Mouse (Mus musculus): ENCODE results near the gene Spesp1. TPM values are rescaled to one million over a fixed set of nuclear protein-coding genes. Genes with fewer than 3 reads are reported as not detected.

Spesp1 gene
- total RNA-seq (2015) = not detected in 2 replicates
- total RNA-seq (2017) = not detected in 2 replicates

DNA sequence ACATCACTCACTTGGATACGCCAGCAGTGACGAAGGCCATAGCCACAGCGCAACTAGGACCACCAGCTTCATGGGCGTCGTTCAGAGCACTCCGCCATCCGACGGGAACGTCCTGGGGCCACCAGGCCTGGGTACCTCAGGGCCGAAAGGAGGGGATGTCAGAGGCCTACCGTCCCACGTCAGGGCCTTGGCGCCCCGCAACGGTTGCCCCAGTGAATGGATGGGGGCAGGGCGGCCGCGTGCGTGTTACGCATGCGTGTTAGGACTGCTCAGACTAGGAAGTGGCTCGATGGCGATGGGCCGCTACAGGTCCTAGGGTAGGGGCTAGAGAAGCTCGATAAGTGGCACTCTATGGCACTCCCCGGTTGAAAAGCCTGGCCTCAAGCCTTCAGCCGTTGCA is at the start of gene Spesp1:
Spesp1 (minus strand) TSS at position 218 of the 400 bp plus-strand sequence.
- ATAC-seq (ENCODE audit: poor library complexity, severe bottlenecking) = no peak

- ATAC-seq (ENCODE audit: poor library complexity, severe bottlenecking) = no peak
Observed at GRCm38 (mm10) chr9:62325965-62326364, 44.0 kb upstream of the Spesp1 start.

DNA sequence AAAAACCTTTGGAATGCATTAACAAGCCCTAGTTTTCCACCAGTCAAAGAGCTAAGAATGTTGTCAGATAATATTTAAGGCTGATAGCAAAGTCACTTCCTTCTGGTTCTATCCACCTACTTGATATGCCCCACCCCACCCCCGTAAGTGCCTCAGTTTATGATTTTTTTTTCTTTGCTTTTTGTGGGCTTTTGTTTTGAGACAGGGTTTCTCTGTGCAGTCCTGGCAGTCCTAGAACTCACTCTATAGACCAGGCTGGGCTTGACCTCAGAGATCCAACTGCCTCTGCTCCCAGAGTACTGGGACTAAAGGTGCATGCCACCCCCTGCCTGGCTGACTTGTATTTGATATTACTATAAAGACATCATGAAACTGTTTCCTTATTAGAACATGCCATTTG is 41.8 kb upstream of the Spesp1 start:
- no peak for ATAC-seq (ENCODE audit: poor library complexity, severe bottlenecking)

DNA sequence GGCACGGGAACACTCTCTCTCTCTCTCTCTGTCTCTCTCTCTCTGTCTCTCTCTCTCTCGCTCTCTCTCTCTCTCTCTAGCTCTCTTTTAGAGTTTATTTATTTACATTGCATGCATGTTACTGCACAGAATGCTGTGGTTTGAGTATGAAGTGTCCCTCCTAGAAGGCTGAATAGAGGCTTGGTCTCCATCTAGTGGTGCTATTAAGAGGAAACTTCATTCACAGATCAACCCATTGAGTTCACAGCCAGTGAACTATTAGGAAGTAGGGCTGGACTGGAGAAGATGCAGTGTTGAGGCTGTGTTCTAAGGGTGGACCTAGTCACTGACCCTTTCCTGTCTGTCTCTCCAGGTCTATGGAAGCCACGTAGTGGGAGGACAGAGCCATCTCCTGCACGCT is 36.7 kb upstream of the Spesp1 start:
- ATAC-seq (ENCODE audit: poor library complexity, severe bottlenecking) = no peak

DNA sequence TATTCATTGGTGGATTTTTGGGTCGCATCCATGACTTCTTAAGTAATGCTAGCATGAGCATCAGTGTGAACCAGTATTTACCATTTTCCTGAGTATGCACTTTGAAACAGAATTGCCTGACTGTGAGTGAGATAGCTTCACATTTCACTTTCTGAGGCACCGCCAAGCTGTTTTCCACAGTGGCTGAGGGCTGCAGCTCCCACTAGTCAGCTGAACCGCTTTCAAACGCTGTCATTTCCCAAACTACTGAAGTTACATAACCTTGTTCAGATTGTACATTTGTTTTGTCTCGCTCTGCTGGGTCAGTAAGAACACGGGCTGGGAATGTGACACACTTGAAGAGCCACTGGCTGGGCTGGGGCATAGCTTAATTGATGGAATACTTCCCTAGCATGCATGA is 33.5 kb upstream of the Spesp1 start:
- no peak for ATAC-seq (ENCODE audit: poor library complexity, severe bottlenecking)

DNA sequence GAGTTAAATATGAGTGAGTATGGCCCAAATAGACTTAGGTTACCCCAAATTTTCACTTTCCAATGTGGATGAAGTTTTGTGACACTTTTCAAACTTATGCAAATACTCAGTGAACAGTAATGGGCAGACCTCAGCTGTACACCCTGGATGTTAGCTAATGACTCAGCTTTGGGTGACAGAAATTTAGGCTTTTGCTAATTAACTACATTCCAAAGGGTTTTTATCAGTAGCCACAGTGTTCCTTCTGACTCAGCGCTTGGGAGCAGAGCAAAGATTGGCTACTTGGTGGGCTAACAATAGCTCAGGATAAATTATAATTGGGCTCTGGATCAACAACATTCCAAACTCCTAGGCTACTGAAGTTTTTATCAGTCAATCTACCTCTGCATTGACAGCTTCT is 14.9 kb upstream of the Spesp1 start:
- no peak for ATAC-seq (ENCODE audit: poor library complexity, severe bottlenecking)

DNA sequence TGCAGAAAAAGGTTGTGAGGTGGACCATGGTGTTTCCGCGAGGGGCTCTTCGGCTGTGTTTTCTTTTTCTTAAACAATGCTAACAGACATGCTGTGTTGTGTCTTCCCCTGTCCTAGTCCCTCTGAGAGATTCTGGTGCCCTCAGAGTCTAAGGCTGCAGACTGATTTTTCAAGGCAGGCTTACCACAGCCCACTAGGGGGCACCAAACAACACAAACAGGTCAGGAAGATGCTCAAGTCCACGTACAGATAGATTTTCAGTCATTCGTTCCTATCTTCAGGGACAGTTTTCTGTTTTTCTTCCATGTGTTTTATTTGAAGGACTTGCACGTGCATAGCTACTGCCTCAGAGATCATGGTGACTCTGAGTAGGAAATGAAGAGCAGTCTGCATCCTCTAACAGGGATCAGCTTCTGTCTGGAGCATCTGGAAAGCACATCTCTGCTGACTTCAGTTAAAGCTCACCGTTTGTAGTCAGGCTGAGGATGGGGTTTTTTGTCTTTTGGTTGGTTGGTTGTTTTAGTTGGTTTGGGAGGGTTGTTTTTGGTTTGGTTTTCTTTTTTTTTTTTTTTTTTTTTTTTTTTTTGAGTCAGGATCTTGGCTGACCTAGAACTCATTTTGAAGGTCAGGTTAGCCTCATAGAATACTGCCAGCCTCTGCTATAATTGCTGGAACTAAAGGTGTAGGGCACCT is 13.1 kb upstream of the Spesp1 start:
- 0 out of 2 replicates have a peak, but pooled peaks have one; percentile 52 for ATAC-seq (ENCODE audit: poor library complexity, severe bottlenecking)

DNA sequence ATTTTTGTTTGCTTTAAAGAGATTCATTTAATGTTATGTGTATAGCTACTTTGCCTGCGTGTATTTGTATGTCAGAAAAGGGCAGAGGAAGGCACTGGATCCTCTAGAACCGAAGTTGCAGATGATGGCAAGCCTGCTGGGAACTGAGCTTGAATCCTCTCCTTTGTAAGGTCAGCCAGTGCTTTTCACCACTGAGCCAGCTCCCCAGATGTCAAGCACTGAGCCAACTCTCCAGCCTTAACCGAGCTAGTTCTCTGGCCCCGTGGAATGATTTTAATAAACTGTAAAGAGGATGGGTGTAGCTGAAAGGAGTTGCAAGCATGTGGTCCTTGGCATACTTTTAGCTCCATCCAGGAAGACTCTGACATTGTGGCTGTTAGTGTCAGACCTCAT is 5.6 kb upstream of the Spesp1 start:
- no peak for ATAC-seq (ENCODE audit: poor library complexity, severe bottlenecking)

GRCm38 (mm10) chr9:62286967-62287632 is 5.1 kb upstream of the Spesp1 start:
- ATAC-seq (ENCODE audit: poor library complexity, severe bottlenecking) = no peak; the same call in 1 of the 2 replicates

GRCm38 (mm10) chr9:62284266-62284665 is 2.3 kb upstream of the Spesp1 start:
- no peak for ATAC-seq (ENCODE audit: poor library complexity, severe bottlenecking)

DNA sequence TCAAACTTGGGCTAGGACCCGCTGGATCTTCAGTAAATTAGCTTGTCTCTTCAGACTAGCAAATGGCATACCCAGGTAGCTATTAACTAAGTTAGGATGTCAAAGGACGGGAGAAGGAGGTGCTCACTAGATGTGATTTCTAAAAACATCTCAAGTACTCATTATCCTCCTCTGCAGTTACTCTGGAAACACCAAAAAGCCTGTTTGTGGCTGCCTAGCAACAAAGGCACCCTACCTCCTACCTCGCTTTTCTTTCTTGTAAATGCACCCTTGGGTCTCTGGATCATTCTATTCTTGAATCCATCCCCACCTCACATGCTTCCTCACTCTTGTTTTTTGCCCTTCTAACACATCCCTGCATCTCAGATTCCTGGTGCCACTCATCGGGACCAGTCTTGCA is 5.1 kb downstream of the Spesp1 start:
- ATAC-seq (ENCODE audit: poor library complexity, severe bottlenecking) = no peak

DNA sequence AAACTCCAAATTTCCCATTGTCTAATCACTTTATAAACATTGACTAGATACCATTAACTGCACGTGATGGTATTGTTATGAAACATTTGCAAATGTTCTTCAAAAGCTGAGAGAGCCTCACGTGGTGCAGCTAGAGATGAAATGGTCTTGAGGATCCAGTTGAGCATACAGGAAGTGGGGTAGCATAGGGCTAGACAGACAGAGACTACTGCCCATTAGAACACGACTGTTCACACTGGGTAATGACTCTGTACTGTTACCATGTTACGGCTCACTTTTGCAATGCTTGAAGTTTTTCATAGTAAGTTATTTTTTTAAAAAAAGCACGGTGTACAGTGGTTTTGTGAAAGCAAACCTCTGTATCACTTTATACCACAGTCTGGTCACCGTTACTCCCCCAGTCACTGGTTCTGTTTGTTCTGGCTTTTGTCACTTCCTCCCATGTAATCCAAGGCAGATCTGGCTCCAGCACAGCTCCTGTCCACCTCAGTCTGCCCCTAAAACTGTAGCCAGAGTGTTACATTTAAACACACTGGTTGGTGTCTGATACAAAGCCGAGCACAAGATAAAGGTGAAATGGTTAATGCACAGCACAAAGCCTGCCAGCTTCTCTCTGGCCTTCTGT is 11.1 kb downstream of the Spesp1 start:
- ATAC-seq (ENCODE audit: poor library complexity, severe bottlenecking) = no peak

DNA sequence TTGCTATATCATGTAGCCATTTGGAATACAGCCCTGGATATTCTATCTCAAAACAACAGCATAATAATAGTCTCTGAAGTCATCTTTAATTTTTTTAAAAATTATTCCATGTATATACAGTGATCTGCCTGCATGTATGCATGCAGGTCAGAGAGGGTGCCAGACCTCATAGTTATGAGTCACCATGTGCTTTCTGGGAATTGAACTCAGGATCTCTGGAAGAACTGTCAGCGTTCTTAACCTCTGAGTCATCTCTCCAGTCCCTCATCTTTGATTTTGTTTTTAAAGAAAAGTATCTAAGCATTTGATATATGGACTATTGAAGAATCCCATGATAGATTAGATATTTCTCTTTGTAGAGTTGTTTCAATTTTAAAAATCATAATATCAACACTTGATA is 12.8 kb downstream of the Spesp1 start:
- ATAC-seq (ENCODE audit: poor library complexity, severe bottlenecking) = no peak

GRCm38 (mm10) chr9:62265278-62265677 is 16.7 kb downstream of the Spesp1 start:
- ATAC-seq (ENCODE audit: poor library complexity, severe bottlenecking) = no peak

- ATAC-seq (ENCODE audit: poor library complexity, severe bottlenecking) = no peak
Observed at GRCm38 (mm10) chr9:62263652-62264051, 18.4 kb downstream of the Spesp1 start.

DNA sequence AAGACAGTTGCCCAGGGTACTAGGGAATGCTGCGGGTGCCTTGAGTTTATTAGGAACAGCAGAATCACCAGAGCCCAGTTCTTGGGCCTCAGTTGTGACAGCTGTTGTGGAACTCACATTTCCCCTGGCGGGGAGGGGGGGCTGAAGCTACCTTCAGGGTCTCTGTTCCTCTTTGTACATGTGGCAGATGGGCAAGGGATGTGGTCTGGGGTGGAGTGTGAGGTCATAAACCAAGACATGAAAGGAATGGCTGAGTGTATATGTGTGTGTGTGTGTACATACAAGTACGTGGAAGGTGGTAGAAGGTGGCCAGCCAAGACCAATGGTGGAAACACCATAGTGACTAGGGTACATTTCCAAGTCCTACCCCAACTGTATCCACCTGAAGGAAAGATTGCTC is 20.6 kb downstream of the Spesp1 start:
- peak; percentile 51 for ATAC-seq (ENCODE audit: poor library complexity, severe bottlenecking)

DNA sequence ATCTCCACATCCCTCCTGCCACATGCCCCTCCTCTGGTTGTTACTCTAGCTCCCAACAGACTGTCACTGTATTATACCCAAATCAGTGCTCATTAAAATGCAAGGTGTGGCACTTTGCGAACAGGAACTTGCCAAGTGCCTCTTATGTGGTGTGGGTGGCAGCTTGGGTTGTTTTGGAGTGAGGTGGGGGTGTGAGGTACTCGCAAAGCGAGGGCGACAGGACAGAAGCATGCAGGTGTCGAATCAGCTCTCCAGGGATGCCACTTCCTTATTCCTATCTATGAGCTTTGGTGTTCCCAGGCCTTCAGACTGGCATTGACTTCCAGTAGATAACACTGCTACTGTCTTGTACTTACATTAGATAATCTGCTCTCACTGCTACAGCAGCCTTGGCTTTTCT is 21.0 kb downstream of the Spesp1 start:
- ATAC-seq (ENCODE audit: poor library complexity, severe bottlenecking) = no peak

DNA sequence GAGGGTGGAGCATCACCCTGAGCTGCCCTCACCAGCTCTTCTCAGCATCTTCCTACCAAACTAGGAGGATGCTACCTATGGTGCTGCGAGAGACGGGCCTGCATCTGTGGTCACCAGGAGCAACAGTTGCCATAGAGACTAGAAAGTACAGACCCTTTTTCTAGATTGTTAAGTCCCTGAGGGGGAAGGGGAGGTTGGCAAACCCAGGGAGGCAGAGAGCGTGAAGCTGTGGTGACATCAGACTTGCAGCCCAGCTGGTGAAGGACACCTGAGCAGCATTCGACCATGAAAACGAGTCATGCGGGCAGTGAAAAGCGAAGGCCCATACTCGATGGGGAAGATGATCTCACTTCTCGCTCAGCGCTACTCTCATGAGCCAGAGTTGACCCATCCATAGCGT is 24.0 kb downstream of the Spesp1 start:
- ATAC-seq (ENCODE audit: poor library complexity, severe bottlenecking) = no peak

DNA sequence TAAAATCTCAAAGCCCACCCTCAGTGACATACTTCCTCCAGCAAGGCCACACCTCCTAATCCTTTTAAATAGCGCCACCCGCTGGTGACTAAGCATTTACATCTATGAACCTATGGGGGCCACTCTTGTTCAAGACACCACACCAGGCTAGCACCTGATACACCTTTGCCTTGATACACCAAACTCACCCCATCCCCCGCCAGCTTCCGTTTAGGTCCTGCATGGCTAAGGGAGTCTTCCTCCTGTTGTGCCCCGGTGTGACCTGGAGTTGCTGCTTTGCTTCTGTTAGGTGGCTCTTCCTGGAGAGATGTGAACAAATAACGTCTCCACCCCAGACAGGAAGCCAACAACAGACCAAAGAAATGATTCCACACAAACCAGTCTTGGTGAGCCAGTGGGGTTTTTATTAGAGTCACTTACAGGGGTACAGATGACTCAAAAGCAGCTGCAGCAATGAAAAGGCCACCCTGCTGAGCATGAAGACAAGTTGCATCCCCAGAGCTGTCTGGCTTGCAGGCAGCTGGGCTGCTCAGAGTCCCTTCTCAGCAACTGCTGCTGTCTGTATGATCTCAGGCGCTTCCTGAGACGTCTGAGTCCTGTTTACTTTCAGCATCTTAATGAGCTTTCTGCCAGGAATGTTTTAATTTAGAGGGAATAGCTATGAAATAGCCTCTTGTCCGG is 26.0 kb downstream of the Spesp1 start:
- no peak for ATAC-seq (ENCODE audit: poor library complexity, severe bottlenecking)

GRCm38 (mm10) chr9:62253736-62254443 is 28.1 kb downstream of the Spesp1 start:
- peak; percentile 40; the same call in 1 of the 2 replicates for ATAC-seq (ENCODE audit: poor library complexity, severe bottlenecking)

- ATAC-seq (ENCODE audit: poor library complexity, severe bottlenecking) = no peak
Observed at GRCm38 (mm10) chr9:62250296-62250695, 31.7 kb downstream of the Spesp1 start.
